Mouse (Mus musculus) liver, adult 2 months (tissue): ENCODE data around the gene Trim67. TPM values are rescaled to one million over a fixed set of nuclear protein-coding genes. Genes with fewer than 3 reads are reported as not detected.

Experiments used
- DNase-seq: peaks from one replicate; pipeline ENCODE4 v3.0.0-alpha.2; 2011; ENCODE audit warnings: low read depth, low spot score; ENCODE audit errors: extremely low read depth
- H3K27ac ChIP-seq: fragments of 200-500 bp; replicated peaks from 2 replicates; pipeline ENCODE4 v1.5.1; 2012; ENCODE audit warnings: low read depth, mild to moderate bottlenecking, control low read depth, inconsistent platforms, low read length; ENCODE audit not compliant: insufficient read depth
- H3K27me3 ChIP-seq: fragments of 200-500 bp; 2 replicates; pipeline ENCODE4 v1.6.1; 2012; ENCODE audit warnings: mild to moderate bottlenecking, moderate library complexity, low read length, inconsistent platforms; ENCODE audit not compliant: control insufficient read depth, insufficient read depth
- H3K36me3 ChIP-seq: fragments of 200-500 bp; 2 replicates; pipeline ENCODE4 v1.6.1; 2012; ENCODE audit warnings: low read length, inconsistent platforms; ENCODE audit not compliant: control insufficient read depth, insufficient read depth
- H3K4me1 ChIP-seq: fragments of 200-500 bp; 2 replicates; pipeline ENCODE4 v1.6.1; 2011; ENCODE audit warnings: low read length; ENCODE audit not compliant: control insufficient read depth, insufficient read depth
- H3K4me3 ChIP-seq: fragments of 200-500 bp; 2 replicates; pipeline ENCODE4 v1.5.1; 2011; ENCODE audit warnings: low read depth, mild to moderate bottlenecking, control low read depth, low read length, moderate library complexity; ENCODE audit not compliant: insufficient read depth
- H3K79me2 ChIP-seq: fragments of 200-500 bp; 2 replicates; pipeline ENCODE4 v1.6.1; 2012; ENCODE audit warnings: inconsistent platforms, mild to moderate bottlenecking, low read length, moderate library complexity; ENCODE audit not compliant: control insufficient read depth, insufficient read depth
- H3K9ac ChIP-seq: fragments of 200-500 bp; 2 replicates; pipeline ENCODE4 v1.6.1; 2012; ENCODE audit warnings: low read depth, mild to moderate bottlenecking, control low read depth, inconsistent platforms, low read length
- CTCF ChIP-seq: fragments of 200-500 bp; IDR thresholded peaks from 2 replicates; pipeline ENCODE4 v1.5.1; 2011; ENCODE audit warnings: low read depth, low read length, control low read depth
- POLR2A ChIP-seq: fragments of 200-500 bp; IDR thresholded peaks from 2 replicates; pipeline ENCODE4 v1.6.1; 2011; ENCODE audit warnings: low read length, control low read depth; ENCODE audit not compliant: insufficient read depth; ENCODE audit errors: extremely low read depth
- WGBS: fragments of 180-500 bp; shearing (Covaris S2); methylation state at CpG from one replicate; pipeline ENCODE4 v1.1.7; 2018; 5-methylcytosine and 5-hydroxymethylcytosine counted together
- polyA plus RNA-seq: library from polyadenylated mRNA; depleted of rRNA; stranded (reverse); fragments of >200 nt; gene quantifications from 2 replicates; pipeline ENCODE4 v1.2.3, GENCODE M21; 2012
- total RNA-seq: library from RNA; depleted of rRNA; stranded (reverse); fragments of >200 nt; gene quantifications from 2 replicates; pipeline ENCODE4 v1.2.3, GENCODE M21; 2014

Gene Trim67
- total and polyA plus RNA-seq, 2 experiments: not detected

DNA sequence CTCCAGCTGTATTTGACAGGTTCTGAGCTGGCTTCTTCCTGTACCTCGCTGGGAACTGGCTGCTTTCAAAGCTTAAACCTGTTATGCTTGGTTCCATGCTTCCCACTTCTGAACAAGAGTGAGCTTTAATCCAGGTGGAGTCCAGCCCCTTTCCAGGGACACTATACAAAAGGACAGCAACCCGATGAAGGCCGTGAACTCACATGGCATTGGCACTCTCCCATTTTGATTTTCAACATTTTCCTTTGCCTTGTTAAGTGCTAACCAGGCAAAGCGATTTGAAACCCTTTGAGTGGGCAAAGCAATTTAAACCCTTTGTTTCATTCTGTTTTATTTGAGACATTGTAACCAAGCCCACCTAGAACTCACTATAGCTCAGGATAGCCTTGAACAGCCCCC lies 38.1 kb upstream of the Trim67 start:
- Histone ChIP-seq H3K27ac (peak overlapping the region; percentile 78), H3K27me3 (no peaks in the 10 kb centered on the region), H3K79me2 (no peaks in the 10 kb centered on the region)

DNA sequence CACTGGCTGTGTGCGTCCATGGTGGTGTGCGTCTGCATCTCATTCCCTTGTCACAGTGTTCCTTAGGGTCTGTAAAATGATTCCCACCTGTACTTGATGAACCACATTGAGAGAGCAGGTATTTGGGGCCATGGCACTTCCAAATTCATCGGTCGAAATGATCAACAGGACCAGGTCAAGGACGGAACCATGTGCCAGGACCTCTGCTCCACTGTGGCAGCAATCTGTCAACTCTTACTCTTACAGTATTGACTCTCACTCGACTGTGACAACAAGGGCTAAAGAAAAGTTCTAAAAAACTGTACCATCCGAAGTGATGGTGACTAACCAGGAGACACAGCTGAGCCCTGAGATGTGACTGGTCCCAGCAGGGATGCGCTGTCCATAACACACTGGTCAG lies 37.4 kb upstream of the Trim67 start:
- Histone ChIP-seq H3K27me3 (no peaks in the 10 kb centered on the region), H3K4me1 (peaks cover 29% of the 10 kb centered on the region), H3K9ac (no peak overlapping the region), H3K79me2 (no peaks in the 10 kb centered on the region), H3K4me3 (no peak overlapping the region), H3K36me3 (no peaks in the 10 kb centered on the region), H3K27ac (peak overlapping the region; percentile 78)
- WGBS: 32% methylated on average over 8 of the region's 8 CpGs
- peak; percentile 96 for DNase-seq
- TF ChIP-seq POLR2A (no peak), CTCF (no peak)

More for the DNA sequence above, 38.1 kb upstream of the Trim67 start:
- Histone ChIP-seq H3K9ac (no peak overlapping the region; the same call in 1 of the 2 replicates), H3K36me3 (no peaks in the 10 kb centered on the region), H3K4me1 (peaks cover 29% of the 10 kb centered on the region), H3K4me3 (no peak overlapping the region)
- TF ChIP-seq CTCF (no peak), POLR2A (no peak)
- 17% methylated on average over 4 of the region's 4 CpGs for WGBS
- DNase-seq: peak; percentile 91

DNA sequence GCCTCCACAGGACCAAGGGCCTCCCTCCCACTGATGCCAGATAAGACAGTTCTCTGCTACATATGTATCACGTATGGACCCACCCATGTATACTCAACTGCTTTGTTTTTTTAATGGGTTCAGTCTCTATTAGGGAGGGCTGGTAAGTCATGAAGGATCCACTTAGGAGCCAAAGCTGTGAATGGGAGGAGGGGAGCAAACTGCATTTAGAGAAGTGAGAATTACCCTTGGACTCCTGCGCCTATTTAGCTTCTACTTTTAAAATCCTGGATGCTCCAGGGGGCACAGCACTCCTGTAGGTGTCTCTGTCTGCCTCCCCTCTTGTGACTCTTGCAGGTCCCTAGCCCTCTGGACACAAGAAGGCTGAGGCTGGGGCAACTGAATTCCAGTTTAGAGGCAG lies 36.7 kb upstream of the Trim67 start:
- Histone ChIP-seq H3K79me2 (no peaks in the 10 kb centered on the region), H3K27me3 (no peaks in the 10 kb centered on the region), H3K4me3 (no peak overlapping the region), H3K27ac (no peak overlapping the region), H3K4me1 (peaks cover 29% of the 10 kb centered on the region), H3K36me3 (no peaks in the 10 kb centered on the region), H3K9ac (no peak overlapping the region)
- no peak for DNase-seq
- TF ChIP-seq POLR2A: no peak
- TF ChIP-seq CTCF: no peak
- WGBS: 65% methylated on average over 2 of the region's 2 CpGs

DNA sequence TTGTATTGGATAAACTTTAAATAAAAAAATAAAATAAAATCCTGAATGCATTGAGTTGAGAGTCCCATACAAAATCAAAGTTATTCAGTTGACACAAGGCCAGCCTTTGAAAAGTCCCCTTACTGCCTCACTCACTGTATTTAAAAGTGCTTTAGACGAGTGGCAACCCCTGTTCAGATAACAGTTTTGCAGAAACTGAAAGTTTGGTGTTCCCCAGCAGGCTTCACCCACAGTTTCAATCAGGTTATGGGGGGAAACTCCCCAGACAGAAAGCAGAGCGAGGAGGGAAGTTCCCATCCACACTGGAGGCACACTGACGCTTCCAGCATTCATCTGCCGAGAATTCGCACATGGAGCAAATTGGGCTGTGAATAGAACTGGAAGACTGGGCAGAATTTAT lies 36.3 kb upstream of the Trim67 start:
- Histone ChIP-seq H3K27ac (no peak overlapping the region), H3K9ac (no peak overlapping the region), H3K79me2 (no peaks in the 10 kb centered on the region), H3K4me1 (peaks cover 29% of the 10 kb centered on the region), H3K4me3 (no peak overlapping the region), H3K36me3 (no peaks in the 10 kb centered on the region), H3K27me3 (no peaks in the 10 kb centered on the region)
- 75% methylated on average over 5 of the region's 5 CpGs for WGBS
- DNase-seq: no peak
- TF ChIP-seq POLR2A (no peak), CTCF (no peak)

DNA sequence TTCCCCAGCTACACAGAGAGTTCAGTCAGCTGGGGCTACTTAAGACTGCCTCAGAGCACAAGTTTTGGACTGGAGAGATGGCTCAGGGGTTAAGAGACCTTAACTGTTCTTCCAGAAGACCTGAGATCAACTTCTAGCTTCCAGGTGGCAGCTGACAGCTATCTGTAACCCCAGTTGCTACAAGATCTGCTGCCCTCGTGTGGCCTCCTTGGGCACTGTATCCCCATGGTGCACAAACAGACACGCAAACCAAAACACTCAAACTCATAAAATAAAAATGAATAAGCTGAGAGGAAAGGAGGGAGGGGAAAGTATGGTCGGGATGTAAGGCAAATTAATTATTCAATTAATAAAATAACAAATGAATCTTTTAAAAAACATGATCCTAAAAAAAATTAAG lies 34.3 kb upstream of the Trim67 start:
- Histone ChIP-seq H3K27ac (no peak overlapping the region), H3K36me3 (no peaks in the 10 kb centered on the region), H3K4me1 (peaks cover 18% of the 10 kb centered on the region), H3K9ac (no peak overlapping the region), H3K4me3 (no peak overlapping the region), H3K27me3 (no peaks in the 10 kb centered on the region), H3K79me2 (no peaks in the 10 kb centered on the region)
- peak; percentile 60 for DNase-seq
- no peak for TF ChIP-seq POLR2A
- peak; percentile 89 for TF ChIP-seq CTCF
- WGBS: 34% methylated on average over 3 of the region's 3 CpGs

DNA sequence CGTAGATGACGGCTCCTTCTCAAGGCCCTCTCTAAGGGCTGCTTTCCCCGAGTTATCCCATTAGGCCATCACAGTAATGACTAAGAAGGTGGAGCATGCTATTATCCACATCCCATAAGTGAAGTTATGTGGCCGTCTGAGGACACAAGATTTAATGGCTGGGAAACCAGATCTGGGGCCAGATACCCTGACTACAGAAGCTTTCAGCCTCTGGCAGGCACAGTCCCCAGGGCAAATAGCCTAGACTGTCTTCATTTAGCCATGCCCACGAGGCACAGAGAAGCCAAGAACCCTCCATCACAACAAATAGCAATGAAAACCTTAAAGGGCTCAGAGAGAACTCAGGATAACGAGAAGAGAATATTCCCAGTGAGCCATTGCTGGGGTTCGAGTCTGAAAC lies 29.8 kb upstream of the Trim67 start:
- WGBS: 85% methylated on average over 7 of the region's 7 CpGs
- no peaks in the 10 kb centered on the region for H3K36me3 ChIP-seq
- no peak overlapping the region for H3K9ac ChIP-seq
- H3K27me3 ChIP-seq: no peaks in the 10 kb centered on the region
- TF ChIP-seq POLR2A: no peak
- TF ChIP-seq CTCF: no peak
- no peak overlapping the region for H3K4me3 ChIP-seq
- H3K4me1 ChIP-seq: no peaks in the 10 kb centered on the region
- H3K27ac ChIP-seq: no peak overlapping the region
- H3K79me2 ChIP-seq: no peaks in the 10 kb centered on the region
- DNase-seq: no peak
